Mouse (Mus musculus) ES-E14 (cell line): ENCODE results near the gene Gm7247.

Experiments
- CHD2 ChIP-seq: IDR thresholded peaks from 2 replicates; pipeline ENCODE4 v1.6.1; 2014; ENCODE audit warnings: mild to moderate bottlenecking, low read depth, low read length, inconsistent platforms
- HCFC1 ChIP-seq: IDR thresholded peaks from 2 replicates; pipeline ENCODE4 v1.6.1; 2012; ENCODE audit warnings: low read length, inconsistent platforms, borderline replicate concordance; ENCODE audit not compliant: insufficient read depth
- MAFK ChIP-seq: IDR thresholded peaks from 2 replicates; pipeline ENCODE4 v1.6.1; 2014; ENCODE audit warnings: mild to moderate bottlenecking, low read depth, low read length, inconsistent platforms; ENCODE audit not compliant: insufficient read depth
- ZC3H11A ChIP-seq: IDR thresholded peaks from 2 replicates; pipeline ENCODE4 v1.6.1; 2012; ENCODE audit warnings: low read depth, mild to moderate bottlenecking, inconsistent platforms, low read length, borderline replicate concordance
- ZNF384 ChIP-seq: IDR thresholded peaks from 2 replicates; pipeline ENCODE4 v1.6.1; 2012; ENCODE audit warnings: low read depth, low read length, inconsistent platforms

GRCm38 (mm10) chr14:51507416-51507815 is 145.9 kb downstream of the Gm7247 start:
- no peak for TF ChIP-seq ZNF384
- TF ChIP-seq ZC3H11A: no peak
- TF ChIP-seq HCFC1: no peak
- no peak for TF ChIP-seq MAFK
- no peak for TF ChIP-seq CHD2
